Mouse (Mus musculus) telencephalon, adult 2 months (tissue): Measurements from ENCODE around the gene En2.

ENCODE experiments used
- DNase-seq: peaks from one replicate; pipeline ENCODE4 v3.0.0-alpha.2; 2011; ENCODE audit warnings: low read depth, low spot score

The En2 gene

DNA sequence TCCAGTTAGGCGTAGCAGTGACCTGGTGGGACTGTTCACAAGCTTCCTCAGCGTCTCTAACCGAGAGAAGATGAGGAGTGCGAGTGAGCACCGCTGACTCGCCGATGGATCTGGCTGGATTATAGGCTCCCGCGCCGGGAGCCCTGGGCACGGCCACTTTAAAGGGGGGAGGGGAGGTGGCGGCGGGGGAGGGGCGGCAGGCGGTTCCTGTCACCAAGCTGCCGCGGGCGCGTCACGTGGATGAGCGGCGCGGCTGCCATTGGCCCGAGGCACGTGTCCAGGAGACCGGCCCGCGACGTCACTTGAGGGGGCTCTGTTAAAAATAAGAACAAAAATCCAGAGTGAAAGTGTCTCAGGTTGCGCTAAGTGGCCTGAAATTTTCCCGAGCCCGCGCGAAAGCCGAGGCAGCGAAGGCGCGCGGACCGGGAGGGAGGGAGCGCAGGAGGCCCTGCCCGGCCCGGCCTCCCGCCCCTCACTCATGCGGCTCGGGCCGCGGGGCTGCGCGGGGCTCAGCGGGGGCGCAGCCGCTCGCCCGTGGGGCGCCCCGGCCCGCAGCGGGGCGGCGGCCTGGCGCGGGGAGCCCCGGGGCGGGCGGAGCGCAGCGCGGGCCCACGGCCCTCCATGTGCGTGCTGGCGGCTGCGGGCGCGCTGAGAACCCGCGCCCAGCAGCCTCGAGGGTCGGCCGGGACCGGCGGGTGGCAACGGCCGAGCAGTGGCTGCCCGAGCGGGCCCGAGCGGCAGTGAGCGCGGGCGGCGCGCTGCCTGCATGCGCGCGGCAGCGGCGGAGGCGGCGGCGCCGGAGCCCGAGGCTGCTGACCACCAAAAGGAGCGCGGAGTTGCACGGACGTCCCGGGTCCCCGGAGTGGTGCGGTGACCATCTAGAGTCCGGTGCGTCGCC, at the start of gene En2:
Gene En2, plus strand, starts transcription at position 337 of the 898 bp plus-strand sequence.
- DNase-seq: no peak

DNA sequence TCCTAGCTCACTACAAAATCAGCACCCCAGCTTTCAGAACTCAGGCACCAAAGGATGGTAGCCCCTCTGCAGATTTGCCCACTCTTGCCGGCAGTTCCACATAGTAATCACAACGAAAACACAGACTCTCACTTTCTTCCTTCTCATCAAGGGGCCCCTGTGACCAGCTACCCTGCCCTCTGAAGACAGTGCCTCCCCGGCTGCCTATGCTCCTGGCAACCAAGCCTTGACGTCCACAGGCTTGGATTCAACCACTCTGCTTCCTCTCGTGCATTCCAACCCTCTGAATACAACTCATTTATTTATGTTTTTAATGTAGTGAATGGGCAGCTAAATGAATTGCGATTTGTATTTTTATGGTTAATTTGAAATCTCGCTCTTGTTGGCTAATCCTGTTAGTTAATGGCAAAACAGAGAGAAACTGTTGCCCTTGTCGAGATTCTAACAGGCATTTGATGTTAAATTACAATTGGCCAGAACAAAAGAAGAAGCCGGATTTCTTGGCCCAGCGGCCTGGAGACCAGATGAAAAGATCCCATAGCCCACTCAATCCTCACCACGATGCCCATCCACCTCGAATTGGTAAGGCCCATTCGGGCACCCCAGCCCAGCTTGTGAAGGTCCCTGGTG, 48.1 kb upstream of the En2 start:
- DNase-seq: no peak

GRCm38 (mm10) chr5:28117882-28118530, 47.5 kb upstream of the En2 start:
- DNase-seq: no peak

- no peak for DNase-seq
Measured at GRCm38 (mm10) chr5:28118531-28118925, 47.0 kb upstream of the En2 start.

DNA sequence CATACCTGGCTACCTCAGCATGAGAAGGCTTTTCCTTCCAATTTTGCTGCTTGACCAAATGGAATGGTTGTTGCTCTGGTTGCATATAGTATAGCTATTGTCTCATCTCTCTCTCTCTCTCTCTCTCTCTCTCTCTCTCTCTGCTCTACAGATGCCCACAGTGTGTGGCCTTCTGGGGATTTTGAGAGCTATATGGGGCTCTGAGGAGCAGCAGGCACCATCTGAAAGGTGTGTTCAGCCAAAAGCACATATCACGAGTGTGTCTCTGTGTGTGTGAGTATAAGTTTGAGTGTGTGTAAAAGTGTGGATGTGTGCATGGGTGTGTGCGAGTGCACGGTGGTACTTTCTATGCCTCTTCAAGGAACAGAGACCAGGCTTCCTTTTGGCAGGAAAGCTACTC, 45.9 kb upstream of the En2 start:
- DNase-seq: no peak

DNA sequence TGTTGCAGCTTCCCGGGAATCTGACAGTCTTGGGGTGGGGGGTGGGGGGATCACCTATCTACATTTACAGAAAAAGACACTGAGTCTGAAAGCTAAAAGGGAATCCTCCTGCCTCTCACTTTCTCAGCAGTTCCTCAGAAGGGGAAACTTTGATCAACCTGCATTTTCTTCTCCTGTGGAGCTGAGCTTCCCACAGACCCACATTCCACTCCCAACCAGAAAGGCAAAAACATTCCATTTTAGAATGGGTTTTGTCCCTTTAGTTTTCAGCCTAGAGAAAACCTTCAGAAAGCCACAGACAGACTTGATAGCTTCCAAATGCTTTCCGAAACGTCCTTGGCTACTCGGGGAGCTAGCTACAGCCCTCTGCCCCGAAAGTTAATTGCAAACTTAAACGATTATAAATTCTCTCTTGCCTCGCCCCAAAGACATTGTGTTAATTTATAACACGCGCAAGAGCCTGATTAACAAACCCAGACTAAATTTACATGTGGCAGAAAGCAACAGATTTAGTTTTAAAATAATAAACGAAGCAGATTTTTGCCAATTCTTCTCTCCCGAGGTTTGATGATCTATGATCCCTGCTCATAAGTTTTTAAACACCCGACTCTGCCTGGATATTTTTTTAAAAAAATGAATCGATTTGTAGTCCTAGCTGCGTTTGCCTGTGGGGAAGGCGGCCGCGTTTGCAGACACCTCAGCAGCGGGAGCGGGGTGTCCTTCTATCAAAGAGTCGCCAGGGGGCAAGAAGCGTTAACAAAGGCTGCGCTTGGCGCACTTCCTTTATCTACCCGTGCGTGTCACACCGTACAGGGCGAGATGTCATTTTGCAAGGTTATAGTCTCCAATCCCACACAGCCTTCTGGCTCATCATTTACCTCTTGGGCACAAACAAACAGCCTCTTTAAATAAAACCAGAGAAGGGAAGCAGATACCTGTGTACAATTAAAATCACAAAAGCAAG, 42.7 kb upstream of the En2 start:
- no peak for DNase-seq

DNA sequence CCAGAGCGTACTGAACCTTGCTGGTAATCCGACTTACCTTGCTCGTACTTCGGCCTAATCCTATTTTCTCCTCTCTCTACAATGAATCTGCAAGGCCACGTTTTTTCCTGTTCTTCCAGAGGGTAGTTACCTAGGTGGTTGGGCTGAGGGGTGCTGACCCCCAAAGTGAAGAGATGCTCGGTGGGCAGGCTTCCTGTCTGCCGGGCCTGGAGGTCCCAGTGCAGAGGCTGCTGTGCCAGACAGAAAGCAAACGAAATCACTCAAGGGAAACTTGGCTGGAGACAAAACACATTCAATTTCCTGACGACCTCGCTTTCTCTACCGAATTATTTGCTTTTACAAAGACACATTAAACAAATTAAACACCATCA, 42.1 kb upstream of the En2 start:
- no peak for DNase-seq

DNA sequence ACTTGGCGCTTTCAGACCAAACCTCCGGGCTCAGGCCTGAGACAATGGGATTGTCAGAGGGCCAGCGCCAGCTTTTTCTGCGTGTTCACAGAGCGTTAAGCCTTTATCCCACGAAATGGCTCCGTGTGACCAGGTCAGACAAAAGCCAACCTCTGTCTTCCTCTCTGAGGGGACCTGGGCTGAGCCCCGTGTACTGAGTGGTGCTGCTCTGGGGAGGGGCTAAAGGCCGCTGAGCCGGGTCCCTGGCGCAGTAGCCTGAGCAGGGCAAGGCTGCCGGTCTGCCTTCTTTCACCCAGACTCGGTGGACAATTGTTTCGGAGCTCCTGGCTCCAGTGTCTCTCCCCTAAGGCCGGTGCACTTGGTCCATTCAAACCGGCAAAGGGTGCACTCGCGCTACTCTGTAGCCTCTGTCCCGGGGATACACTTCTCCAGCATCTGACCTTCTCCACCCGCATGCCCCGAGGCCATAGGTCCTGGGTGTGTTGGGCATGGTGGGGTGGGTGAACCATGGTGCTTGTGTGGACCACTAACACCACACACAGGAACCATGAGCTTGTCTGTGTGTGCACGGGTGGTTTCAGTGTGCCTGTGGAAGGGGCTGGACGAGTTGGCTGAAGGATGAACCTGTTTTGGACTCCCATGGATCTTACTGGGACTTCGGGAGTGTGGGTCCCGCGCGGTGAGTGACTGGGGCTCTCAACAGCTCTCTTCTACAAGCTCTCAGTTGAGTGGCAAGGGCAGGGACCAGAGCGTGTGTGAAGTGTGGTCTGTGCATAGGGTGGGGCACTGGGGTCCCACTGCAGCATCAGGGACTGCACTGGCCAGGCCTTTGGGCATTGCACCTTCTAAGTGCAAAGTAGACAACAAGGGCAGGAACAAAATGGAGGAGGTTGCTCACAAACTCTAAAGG, 40.9 kb upstream of the En2 start:
- no peak for DNase-seq

DNA sequence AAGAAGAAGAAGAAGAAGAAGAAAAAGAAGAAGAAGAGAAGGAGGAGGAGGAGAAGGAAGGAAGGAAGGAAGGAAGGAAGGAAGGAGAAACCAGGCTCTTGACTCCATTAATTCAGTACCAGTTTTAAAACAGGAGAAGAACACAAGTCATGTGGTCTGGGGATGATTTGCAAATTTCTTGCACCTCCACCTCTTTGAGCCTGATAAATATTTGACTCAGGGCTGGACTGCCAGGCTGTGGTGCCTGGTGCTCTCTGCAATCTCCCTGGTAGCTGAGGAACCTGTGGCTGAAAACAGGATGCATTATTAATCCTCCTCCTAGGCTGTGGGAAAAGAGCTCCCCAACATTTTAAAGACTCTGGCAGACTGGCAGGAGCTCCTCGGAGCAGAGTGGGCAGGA, 36.6 kb upstream of the En2 start:
- DNase-seq: no peak

- no peak for DNase-seq
Measured at GRCm38 (mm10) chr5:28132231-28132630, 33.3 kb upstream of the En2 start.

DNA sequence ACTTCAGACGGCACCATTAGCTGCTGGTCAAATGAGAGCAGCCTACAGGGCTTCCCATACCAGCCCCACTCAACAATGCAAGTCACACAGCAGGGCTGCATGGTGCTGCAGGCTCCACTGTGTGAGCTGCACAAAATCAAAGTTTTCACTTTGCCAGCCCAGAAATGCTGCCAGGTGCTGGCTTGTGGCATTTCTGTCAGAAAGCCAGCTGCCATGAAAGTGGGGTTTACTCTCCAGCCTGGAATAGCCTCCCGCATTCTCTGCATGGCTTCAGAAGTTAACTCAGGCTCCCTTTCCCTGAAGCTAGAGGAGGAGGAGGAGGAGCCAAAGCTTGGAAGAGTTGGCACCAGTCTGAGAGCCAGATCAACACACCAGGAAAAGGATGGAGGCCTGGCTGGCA, 29.1 kb upstream of the En2 start:
- DNase-seq: no peak

DNA sequence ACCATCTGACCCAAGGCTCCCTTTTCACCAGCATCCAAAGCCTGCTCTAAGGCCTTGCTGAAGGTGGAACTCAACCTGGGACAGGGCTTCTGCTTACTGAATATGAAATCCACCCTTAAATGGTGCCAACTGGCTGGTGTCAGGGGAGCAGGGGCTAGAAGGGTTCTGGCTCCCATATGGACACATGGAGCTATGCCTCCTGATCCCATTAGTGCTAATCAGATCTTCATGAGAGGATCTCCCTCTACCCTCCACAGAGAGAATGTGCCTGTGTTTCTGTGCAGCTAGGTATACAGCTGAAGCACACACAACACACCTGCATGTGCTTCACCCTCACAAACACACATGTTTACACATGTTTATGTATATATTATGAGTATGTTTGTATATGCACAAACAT, 20.9 kb upstream of the En2 start:
- DNase-seq: no peak

GRCm38 (mm10) chr5:28146018-28146417, 19.5 kb upstream of the En2 start:
- no peak for DNase-seq

GRCm38 (mm10) chr5:28148473-28148872, 17.0 kb upstream of the En2 start:
- DNase-seq: no peak

- DNase-seq: no peak
Measured at GRCm38 (mm10) chr5:28149436-28149835, 16.1 kb upstream of the En2 start.

DNA sequence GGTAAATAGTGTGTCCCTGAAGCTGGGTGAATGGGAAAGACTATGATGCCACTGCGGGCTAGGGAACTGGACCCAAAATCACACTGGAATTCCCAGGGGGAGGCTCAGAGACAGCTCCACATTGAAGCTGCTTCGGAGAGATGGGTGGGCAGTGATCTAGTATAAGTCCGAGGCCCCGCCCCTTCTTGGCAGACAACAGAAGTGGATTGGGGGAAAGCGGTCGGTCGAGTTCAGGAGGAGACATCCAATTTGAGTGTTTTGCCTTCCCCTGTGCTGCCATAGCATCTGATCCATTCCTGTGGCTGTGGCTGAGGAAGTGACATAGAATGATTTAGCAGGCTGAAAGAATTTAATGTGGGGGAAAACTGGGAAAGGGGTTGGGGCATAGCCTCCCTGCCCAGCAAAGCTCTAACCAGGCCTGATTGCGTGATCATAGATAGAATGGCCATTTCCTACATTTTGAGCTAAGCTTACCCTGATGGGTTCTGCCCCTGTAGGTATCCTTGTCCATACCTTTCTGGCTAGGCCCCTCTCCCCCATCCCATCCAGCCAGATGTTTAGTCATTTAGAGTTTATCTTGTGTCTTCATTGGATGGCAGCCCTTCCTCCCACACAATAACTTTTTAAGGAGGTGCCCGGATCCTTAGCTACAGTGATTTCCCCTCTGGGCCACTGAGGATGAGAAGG, 8.3 kb upstream of the En2 start:
- DNase-seq: no peak

GRCm38 (mm10) chr5:28157781-28158180, 7.7 kb upstream of the En2 start:
- no peak for DNase-seq

DNA sequence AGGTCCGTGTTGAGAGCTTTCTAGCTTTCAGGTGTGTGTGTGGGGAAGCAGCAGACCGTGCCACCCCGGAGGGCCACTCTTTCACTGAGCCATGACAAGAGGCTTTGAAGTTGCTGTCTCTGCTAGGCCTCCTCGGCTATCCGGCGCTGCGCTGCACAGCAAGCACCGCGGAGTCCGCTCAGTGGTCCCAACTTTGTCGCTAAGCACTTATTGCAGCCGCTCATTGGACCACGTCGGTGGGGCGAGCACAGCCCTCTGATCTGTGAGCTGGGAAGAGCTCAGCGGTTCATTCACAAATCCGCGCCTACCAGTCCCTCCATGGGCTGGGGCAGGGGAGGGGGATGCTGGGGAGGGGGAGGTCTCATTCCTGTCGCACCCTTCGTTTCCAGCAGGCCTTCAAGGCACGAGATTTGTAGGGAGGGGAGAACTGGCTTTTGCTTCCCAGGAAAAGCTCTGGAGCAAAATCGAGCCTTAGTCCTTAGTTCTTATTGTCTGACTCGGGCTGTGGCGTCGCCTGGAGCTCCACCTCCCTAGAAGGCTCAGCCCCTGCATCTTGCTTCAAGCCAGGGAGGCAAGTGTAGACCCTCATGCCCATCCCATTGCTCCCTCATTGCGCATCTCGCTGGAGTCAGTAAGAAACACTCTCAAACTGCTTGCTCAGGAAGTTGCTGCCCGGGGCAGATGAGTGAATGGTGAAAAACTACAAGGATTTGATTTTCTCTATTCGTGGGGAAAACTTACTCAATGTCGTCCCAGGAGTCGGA, 7.0 kb upstream of the En2 start:
- no peak for DNase-seq

GRCm38 (mm10) chr5:28159072-28159458, 6.4 kb upstream of the En2 start:
- DNase-seq: no peak
